Mouse (Mus musculus) cerebellum, postnatal 25 days (tissue): ENCODE measurements around the gene Rpl19.

Experiments
- DNase-seq, 2 experiments: peaks; one replicate each; pipeline ENCODE4 v3.0.0; 2021; ENCODE audit warnings: mixed read lengths in 2 of 2

Rpl19 gene

GRCm38 (mm10) chr11:98024516-98024915, 2.0 kb upstream of the Rpl19 start:
- DNase-seq = no peak

GRCm38 (mm10) chr11:98026248-98026569, 301 bp upstream of the Rpl19 start:
- DNase-seq = no peak

GRCm38 (mm10) chr11:98027297-98027688, 783 bp downstream of the Rpl19 start:
- DNase-seq = no peak

GRCm38 (mm10) chr11:98027785-98028184, 1.3 kb downstream of the Rpl19 start:
- DNase-seq = no peak

- DNase-seq = no peak
Observed at GRCm38 (mm10) chr11:98030701-98031442, 4.4 kb downstream of the Rpl19 start.

- peak; percentile 84 to 90 for DNase-seq
Observed at GRCm38 (mm10) chr11:98031443-98031770, 4.9 kb downstream of the Rpl19 start.

GRCm38 (mm10) chr11:98034061-98034460, 7.6 kb downstream of the Rpl19 start:
- no peak for DNase-seq

- peak in 1 of 2 experiments; percentile 34 for DNase-seq
Observed at GRCm38 (mm10) chr11:98034840-98035239, 8.3 kb downstream of the Rpl19 start.

GRCm38 (mm10) chr11:98035977-98036377, 9.5 kb downstream of the Rpl19 start:
- DNase-seq = peak; percentile 80 to 82

- peak; percentile 48 to 69 for DNase-seq
Observed at GRCm38 (mm10) chr11:98037871-98038270, 11.4 kb downstream of the Rpl19 start.

GRCm38 (mm10) chr11:98040975-98041374, 14.5 kb downstream of the Rpl19 start:
- no peak for DNase-seq

GRCm38 (mm10) chr11:98042741-98043140, 16.2 kb downstream of the Rpl19 start:
- no peak for DNase-seq

GRCm38 (mm10) chr11:98044074-98044473, 17.6 kb downstream of the Rpl19 start:
- peak; percentile 46 to 65 for DNase-seq

- no peak for DNase-seq
Observed at GRCm38 (mm10) chr11:98045596-98045995, 19.1 kb downstream of the Rpl19 start.

- no peak for DNase-seq
Observed at GRCm38 (mm10) chr11:98046466-98046865, 20.0 kb downstream of the Rpl19 start.

GRCm38 (mm10) chr11:98047745-98048144, 21.2 kb downstream of the Rpl19 start:
- peak; percentile 84 to 87 for DNase-seq

- no peak for DNase-seq
Observed at GRCm38 (mm10) chr11:98049672-98050519, 23.4 kb downstream of the Rpl19 start.

- no peak for DNase-seq
Observed at GRCm38 (mm10) chr11:98050520-98050815, 24.0 kb downstream of the Rpl19 start.

GRCm38 (mm10) chr11:98050940-98051339, 24.4 kb downstream of the Rpl19 start:
- no peak for DNase-seq

GRCm38 (mm10) chr11:98051611-98052128, 25.2 kb downstream of the Rpl19 start:
- DNase-seq = no peak

GRCm38 (mm10) chr11:98052129-98052988, 25.8 kb downstream of the Rpl19 start:
- peak; percentile 40 to 48 for DNase-seq

- peak; percentile 66 to 79 for DNase-seq
Observed at GRCm38 (mm10) chr11:98052989-98053834, 26.7 kb downstream of the Rpl19 start, which contains the start of gene Stac2. Stac2 (minus strand) TSS chr11:98053462.
